Mouse (Mus musculus) fibroblast of lung, adult 2 months (primary cell): ENCODE measurements around the gene Chrm3.

Experiments used
- DNase-seq: peaks from one replicate; pipeline ENCODE4 v3.0.0-alpha.2; 2011; ENCODE audit warnings: low read depth

Gene Chrm3

GRCm38 (mm10) chr13:10236279-10236678 lies 124.4 kb downstream of the Chrm3 start:
- DNase-seq = no peak

DNA sequence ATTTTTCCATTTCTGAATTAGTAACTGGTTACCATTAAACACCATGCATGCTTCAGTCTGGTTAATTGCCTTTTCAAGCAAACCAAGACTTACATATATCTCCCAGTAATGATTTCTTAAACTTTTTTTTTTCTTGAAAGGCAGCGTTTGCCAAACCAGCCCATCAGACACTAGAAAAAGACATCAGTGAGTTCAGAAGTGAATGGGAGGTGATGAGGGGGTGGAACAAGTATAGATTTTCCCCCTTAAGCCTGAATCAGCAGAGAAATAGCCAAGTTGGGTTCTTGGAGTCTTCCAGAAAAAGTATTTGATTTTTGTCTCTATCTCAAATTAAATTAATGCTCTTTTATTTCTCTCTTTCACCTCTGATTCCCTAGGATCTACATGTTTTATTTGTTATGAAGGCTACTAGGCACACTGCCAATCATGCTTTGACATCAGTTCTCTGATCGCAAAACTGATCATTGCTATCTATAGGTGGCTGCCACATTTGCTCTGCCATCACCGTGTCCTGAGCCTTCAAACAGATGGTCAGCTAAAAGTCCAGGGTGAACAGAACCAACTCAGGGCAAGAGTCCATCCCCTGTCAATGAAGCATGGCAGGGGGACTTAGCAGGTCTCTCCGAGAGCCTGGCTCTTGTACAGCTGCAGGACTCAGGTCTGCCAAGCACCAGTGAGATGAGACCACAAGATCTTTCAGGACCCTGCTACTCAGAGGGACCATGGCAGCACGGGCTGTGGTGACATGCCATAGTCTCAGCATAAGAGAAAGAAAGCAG lies 125.1 kb downstream of the Chrm3 start:
- no peak for DNase-seq

- no peak for DNase-seq
These were observed 140.2 kb downstream of the Chrm3 start for GRCm38 (mm10) chr13:10220403-10220802.

- DNase-seq = no peak
These were observed 148.5 kb downstream of the Chrm3 start for GRCm38 (mm10) chr13:10212112-10212511.

DNA sequence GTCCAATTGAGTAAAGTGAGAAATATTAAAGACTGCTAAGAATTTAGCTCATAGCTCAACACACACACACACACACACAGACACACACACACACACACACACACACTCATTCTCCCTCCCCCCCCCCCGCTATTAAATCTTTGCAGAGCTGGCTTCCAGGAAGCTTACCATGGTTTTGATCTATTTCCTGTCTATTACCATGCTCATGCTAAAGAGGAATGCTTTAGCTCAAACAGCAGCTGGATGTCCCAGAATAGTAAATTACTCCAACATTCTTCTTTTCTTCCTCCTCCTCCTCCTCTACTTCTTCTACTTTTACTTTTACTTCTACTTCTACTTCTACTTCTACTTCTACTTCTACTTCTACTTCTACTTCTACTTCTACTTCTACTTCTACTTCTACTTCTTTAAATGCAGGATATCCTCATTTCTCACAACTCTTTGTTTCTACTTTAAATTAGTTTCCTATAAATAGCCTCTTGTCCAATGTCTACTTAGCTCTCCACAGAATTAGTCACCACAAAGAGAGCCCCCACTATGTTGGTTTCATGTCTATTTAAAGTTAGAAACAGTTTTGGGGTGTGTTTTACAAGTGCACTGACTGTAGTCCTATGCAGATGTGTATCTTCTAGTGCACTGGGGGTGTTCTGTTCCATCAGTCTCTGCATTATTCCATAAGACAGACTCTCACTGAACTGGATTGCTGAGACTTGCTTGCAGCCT lies 150.0 kb downstream of the Chrm3 start:
- no peak for DNase-seq

GRCm38 (mm10) chr13:10199206-10199956 lies 161.3 kb downstream of the Chrm3 start:
- DNase-seq = no peak

- DNase-seq = no peak
These were observed 170.8 kb downstream of the Chrm3 start for GRCm38 (mm10) chr13:10189829-10190228.

DNA sequence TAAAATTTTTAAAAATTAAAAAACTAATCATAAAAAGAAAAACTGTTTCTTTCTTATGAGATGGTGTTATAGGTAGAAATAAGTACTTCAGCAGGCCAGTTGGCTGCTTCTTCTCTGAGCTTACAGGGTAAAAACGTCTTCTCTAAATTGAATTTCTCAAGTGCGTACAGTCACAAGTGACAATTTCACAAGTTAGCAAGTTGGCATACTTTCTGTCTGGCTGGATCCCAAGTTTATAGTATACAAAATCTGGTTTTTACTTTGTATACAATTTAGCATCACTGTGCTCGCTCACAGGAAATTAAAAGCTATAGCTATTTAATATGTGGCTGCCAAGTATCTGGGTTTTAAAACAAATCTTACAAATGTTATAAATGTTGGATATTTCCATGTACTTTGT lies 172.7 kb downstream of the Chrm3 start:
- DNase-seq = no peak

DNA sequence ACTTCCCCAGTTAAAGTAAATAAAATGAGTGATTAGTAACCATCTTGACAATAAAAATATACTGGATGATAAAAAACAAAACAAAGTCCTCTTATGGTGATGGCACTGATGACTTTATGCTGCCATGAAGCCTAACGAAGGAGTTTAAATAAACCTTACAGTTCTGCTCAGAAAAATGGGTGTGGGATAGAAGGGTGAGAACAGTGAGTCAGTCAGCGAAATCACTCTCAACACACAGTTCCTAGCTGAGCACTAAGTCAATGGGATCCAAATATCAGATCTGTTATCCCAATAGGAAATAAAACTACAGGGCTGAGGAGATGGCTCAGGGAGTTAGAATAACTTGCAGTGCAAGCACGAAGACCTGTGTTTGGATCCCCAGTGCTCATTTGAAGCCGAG lies 176.8 kb downstream of the Chrm3 start:
- no peak for DNase-seq

GRCm38 (mm10) chr13:10182756-10183155 lies 177.9 kb downstream of the Chrm3 start:
- no peak for DNase-seq

DNA sequence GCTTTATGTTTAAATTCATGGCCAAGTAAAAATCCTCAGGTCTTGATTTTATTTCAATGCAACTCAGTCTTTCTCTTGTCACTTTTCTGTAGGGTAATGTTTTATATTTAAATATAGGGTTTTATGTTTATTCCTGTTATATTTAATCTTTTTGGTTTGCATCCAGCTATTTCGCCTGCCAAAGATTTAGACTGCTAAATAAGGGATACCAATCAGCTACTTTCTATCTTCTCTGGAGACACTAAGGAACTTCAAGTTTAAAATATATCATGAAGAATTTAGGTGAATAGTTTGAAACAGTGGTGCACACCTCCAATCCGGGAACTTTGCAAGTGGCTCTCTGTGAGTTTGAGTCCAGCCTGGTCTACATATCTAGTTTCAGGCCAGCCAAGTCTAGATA lies 190.1 kb downstream of the Chrm3 start:
- DNase-seq = no peak

- no peak for DNase-seq
These were observed 197.3 kb downstream of the Chrm3 start for GRCm38 (mm10) chr13:10163354-10163753.

GRCm38 (mm10) chr13:10157496-10157895 lies 203.2 kb downstream of the Chrm3 start:
- no peak for DNase-seq

DNA sequence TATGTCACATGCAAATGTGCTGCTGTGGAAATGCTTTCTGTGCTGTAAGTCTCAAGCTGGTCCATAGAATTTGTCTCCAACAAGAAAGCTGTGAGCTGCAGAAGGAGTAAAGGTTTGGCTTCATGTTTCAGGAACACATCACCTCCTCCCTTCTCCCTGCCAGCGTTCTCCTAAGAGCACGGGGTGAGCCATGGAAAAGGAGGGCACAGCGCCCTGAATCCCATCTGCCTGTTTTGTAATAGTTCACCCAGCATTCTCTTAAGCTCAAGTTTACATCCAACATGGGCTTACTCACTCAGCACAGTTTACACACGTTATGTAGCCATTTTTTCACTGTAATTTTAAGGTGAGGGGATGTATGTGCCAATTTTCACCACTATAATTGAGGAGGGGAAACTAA lies 220.1 kb downstream of the Chrm3 start:
- DNase-seq = no peak

DNA sequence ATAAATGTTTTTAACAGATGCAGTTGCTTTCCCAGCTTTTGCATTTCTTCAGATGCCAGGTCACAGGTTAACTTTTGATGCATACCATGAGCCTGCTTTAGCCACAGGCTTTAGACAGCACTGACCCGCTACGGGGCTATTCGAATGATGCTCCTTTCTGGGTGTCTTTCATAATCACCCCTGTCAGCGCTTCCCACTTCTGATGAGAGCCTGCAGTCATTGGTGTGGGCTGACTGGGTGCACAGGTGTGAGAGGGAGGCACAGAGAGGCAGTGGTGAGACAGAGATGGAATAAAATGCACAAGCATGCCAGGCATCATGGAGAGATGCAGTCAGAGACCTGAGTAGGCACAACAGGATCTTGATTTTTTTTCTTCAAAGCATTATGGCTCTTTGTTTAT lies 221.8 kb downstream of the Chrm3 start:
- no peak for DNase-seq

- DNase-seq = no peak
These were observed 229.6 kb downstream of the Chrm3 start for GRCm38 (mm10) chr13:10131064-10131463.

GRCm38 (mm10) chr13:10112211-10112610 lies 248.4 kb downstream of the Chrm3 start:
- no peak for DNase-seq

DNA sequence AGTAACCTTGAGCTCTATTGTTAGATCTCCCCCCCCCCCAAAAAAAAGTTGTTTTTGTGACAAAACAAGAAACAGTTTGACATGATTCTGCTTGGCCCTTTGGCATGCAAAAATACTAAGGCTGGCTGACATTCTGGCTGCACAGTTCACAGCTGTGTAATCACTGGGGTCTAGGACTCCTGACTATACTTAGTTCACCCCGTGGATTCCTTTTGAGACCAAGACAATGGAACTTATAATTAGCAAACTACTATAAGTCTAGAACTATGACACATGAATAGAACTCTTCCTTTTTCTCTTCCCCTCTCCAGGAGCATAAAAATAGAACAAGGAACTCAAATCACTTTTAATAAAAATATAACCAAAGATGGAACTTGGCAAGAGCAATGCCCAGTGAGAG lies 251.1 kb downstream of the Chrm3 start:
- no peak for DNase-seq

GRCm38 (mm10) chr13:10107331-10107730 lies 253.3 kb downstream of the Chrm3 start:
- no peak for DNase-seq

- no peak for DNase-seq
These were observed 269.9 kb downstream of the Chrm3 start for GRCm38 (mm10) chr13:10090778-10091177.

GRCm38 (mm10) chr13:10086336-10086735 lies 274.3 kb downstream of the Chrm3 start:
- no peak for DNase-seq

DNA sequence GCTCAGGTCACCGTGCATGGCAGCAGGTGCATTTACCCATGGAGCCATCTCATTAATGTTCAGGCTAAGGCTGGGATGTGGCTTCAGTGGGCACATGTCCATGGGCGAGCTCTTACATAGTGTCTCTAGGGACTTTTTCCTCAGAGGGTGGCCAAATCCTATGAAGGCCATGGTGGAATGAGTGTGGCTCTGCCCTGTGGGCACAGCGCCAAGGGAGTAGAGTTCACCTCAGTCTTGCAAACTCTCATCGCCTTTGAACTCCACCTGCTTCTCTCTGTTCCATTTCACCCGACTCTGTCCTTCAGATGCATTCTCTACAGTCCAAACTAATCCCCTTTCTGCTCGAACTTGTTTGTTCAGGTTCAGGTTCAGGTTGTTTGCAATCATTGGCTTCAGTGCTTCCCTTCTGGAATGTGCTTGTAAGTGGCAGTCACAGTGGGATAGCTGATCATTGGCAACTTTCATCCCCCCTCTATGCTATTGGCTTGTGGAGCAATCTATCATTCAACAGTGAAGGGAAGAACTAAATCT lies 278.7 kb downstream of the Chrm3 start:
- DNase-seq = no peak

DNA sequence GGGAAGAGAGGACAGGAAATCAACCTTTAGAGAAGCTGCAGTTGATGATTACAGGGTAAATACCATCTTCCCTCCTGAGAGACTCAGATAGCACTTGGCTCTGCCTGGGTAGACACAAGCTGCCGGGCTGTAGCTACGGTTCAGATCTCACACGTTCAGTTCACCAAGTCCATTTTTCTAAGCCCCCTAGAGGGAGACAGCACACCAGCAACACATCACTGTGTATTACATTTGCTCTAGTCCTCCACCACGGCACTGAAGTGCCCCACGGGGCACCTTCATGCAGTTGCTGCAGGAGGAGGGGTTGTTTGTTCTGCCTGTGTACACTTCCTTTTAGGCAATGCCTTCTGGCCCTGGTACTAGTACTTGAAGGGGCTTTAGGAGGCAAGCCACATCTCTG lies 289.5 kb downstream of the Chrm3 start:
- DNase-seq = no peak
